Mouse (Mus musculus) lung, adult 2 months (tissue): ENCODE measurements around the gene Olfr704.

Source experiments
- CTCF ChIP-seq: fragments of 200-500 bp; IDR thresholded peaks from 2 replicates; pipeline ENCODE4 v1.5.1; 2011; ENCODE audit warnings: mild to moderate bottlenecking, low read length, control low read depth; ENCODE audit not compliant: insufficient read depth
- POLR2A ChIP-seq: fragments of 200-500 bp; IDR thresholded peaks from 2 replicates; pipeline ENCODE4 v1.6.1; 2011; ENCODE audit warnings: low read depth, mild to moderate bottlenecking, control low read depth, low read length, borderline replicate concordance; ENCODE audit errors: extremely low read depth

DNA sequence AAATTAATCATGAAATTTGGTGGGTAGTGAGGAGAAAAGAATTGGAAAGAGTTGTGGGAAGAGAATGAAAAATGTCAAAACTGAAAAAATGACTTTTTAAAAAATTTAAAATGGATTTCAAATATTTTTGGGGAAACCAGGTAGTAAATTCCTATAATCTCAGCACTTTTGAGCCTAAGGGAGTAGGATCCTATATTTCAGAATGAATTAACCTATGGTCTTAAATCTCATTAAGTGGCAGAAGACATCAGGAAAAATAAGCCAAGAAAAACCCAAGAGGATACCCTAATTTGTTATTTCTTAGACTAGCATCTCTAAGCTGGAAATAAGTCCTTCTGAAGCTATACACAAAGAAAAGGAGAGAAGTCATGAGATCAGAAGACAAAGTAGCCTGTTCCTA, at the start of gene Olfr704:
- no peak for TF ChIP-seq POLR2A
- TF ChIP-seq CTCF, result no peak
